Mouse (Mus musculus) myocyte (in vitro differentiated cells): ENCODE data around the gene Lsmem1.

Experiments
- MYOG ChIP-seq, 3 experiments: IDR thresholded peaks; one replicate each; pipeline ENCODE4 v1.6.1; 2011; ENCODE audit warnings: control low read depth in 2 of 3, low read depth in 2 of 3, mild to moderate bottlenecking in 2 of 3; ENCODE audit not compliant: insufficient read length in 2 of 3, control insufficient read depth in 1 of 3, insufficient read depth in 1 of 3
- POLR2A ChIP-seq: IDR thresholded peaks from one replicate; pipeline ENCODE4 v1.6.1; 2011; ENCODE audit warnings: low read depth, mild to moderate bottlenecking, control low read depth, moderate library complexity; ENCODE audit not compliant: insufficient read length

GRCm38 (mm10) chr12:40239161-40239560, 39.9 kb upstream of the Lsmem1 start:
- no peak for TF ChIP-seq POLR2A
- no peak for TF ChIP-seq MYOG (IDR thresholded peaks at IDR 0.05; ENCODE audit: control insufficient read depth in 1 of 3, insufficient read depth in 1 of 3, insufficient read length in 2 of 3, low read depth in 2 of 3)
